Mouse (Mus musculus): Measurements from ENCODE around the gene Cypt2. TPM values are rescaled to one million over a fixed set of nuclear protein-coding genes. Genes with fewer than 3 reads are reported as not detected.
"Not testable (repeated sequence)": the region's sequence is repeated elsewhere in the genome, so short reads cannot be mapped to it uniquely, and the experiment has no call there.

Gene Cypt2
- not detected in 2 replicates for polyA plus RNA-seq (2015; fragmentation: Nextera tagmentation; extraction: Ambion mirVana)

- H3K9me3 ChIP-seq (replicated peaks; ENCODE audit: control insufficient read depth, low read length); H3K36me3 ChIP-seq (ENCODE audit: control insufficient read depth, insufficient read depth); H3K4me2 ChIP-seq (ENCODE audit: low read depth, low read length); H3K9ac ChIP-seq (ENCODE audit: low read depth, low read length); H3K27me3 ChIP-seq (ENCODE audit: control insufficient read depth, insufficient read depth, low read depth, low read length); H3K4me3 ChIP-seq (ENCODE audit: low read depth, low read length); H3K27ac ChIP-seq (ENCODE audit: low read length); H3K4me1 ChIP-seq (ENCODE audit: control insufficient read depth, low read depth, low read length); ATAC-seq (ENCODE audit: low read depth): not testable (repeated sequence)
- WGBS (ENCODE audit: insufficient replicate concordance) = 65% methylated on average over 4 of the region's 4 CpGs
Observed at GRCm38 (mm10) chrX:105499472-105499871, at the start of gene Cypt2. Gene Cypt2, plus strand, starts transcription at chrX:105499772.

GRCm38 (mm10) chrX:105546234-105546633, 46.7 kb downstream of the Cypt2 start:
- H3K36me3 ChIP-seq (ENCODE audit: control insufficient read depth, insufficient read depth) = no peaks in the 10 kb centered on the region
- no peak overlapping the region for H3K9ac ChIP-seq (ENCODE audit: low read depth, low read length)
- WGBS (ENCODE audit: insufficient replicate concordance) = 71% methylated on average over 6 of the region's 6 CpGs
- no peak overlapping the region for H3K4me3 ChIP-seq (ENCODE audit: low read depth, low read length)
- no peaks in the 10 kb centered on the region for H3K27me3 ChIP-seq (ENCODE audit: control insufficient read depth, insufficient read depth, low read depth, low read length)
- ATAC-seq (ENCODE audit: low read depth) = no peak
- H3K27ac ChIP-seq (ENCODE audit: low read length) = no peak overlapping the region
- H3K4me2 ChIP-seq (ENCODE audit: low read depth, low read length) = no peak overlapping the region
- H3K4me1 ChIP-seq (ENCODE audit: control insufficient read depth, low read depth, low read length) = no peaks in the 10 kb centered on the region
- H3K9me3 ChIP-seq (replicated peaks; ENCODE audit: control insufficient read depth, low read length) = no peaks in the 10 kb centered on the region

Measured in liver, embryonic 16.5 days (tissue).